Mouse (Mus musculus): Measurements from ENCODE around the gene 4930572O03Rik. TPM values are rescaled to one million over a fixed set of nuclear protein-coding genes. Genes with fewer than 3 reads are reported as not detected.
"Not testable (repeated sequence)": the region's sequence is repeated elsewhere in the genome, so short reads cannot be mapped to it uniquely, and the experiment has no call there.

4930572O03Rik gene
- polyA plus RNA-seq, 1 experiment from 2014 or later = not detected

GRCm38 (mm10) chr5:15677750-15678149 lies 20.9 kb upstream of the 4930572O03Rik start:
- DNase-seq = not testable (repeated sequence)

GRCm38 (mm10) chr5:15674429-15675244 lies 17.8 kb upstream of the 4930572O03Rik start:
- not testable (repeated sequence) for H3K4me1 ChIP-seq (replicated peaks); H3K4me3 ChIP-seq (replicated peaks); ATAC-seq (ENCODE audit: low read depth); H3K9ac ChIP-seq; H3K36me3 ChIP-seq; H3K27ac ChIP-seq; H3K27me3 ChIP-seq; H3K4me2 ChIP-seq; DNase-seq
- peaks cover 16% of the 10 kb centered on the region; the same call in 1 of the 2 replicates for H3K9me3 ChIP-seq (replicated peaks)
- WGBS (ENCODE audit: insufficient replicate concordance) = 70% methylated on average over 5 of the region's 8 CpGs

More at GRCm38 (mm10) chr5:15677750-15678149, 20.9 kb upstream of the 4930572O03Rik start:
- H3K4me2 ChIP-seq; H3K27me3 ChIP-seq; H3K36me3 ChIP-seq; H3K9ac ChIP-seq; H3K4me1 ChIP-seq (replicated peaks); ATAC-seq (ENCODE audit: low read depth); H3K27ac ChIP-seq; H3K4me3 ChIP-seq (replicated peaks): not testable (repeated sequence)
- 71% methylated on average over 4 of the region's 4 CpGs for WGBS (ENCODE audit: insufficient replicate concordance)
- H3K9me3 ChIP-seq (replicated peaks) = peaks cover 16% of the 10 kb centered on the region

- not testable (repeated sequence) for H3K4me3 ChIP-seq (replicated peaks); H3K4me1 ChIP-seq (replicated peaks); ATAC-seq (ENCODE audit: low read depth); H3K27me3 ChIP-seq; H3K36me3 ChIP-seq; H3K9ac ChIP-seq; H3K27ac ChIP-seq; DNase-seq; H3K4me2 ChIP-seq
- peaks cover 13% of the 10 kb centered on the region; the same call in 1 of the 2 replicates for H3K9me3 ChIP-seq (replicated peaks)
- WGBS (ENCODE audit: insufficient replicate concordance) = 57% methylated on average over 2 of the region's 2 CpGs
Observed at GRCm38 (mm10) chr5:15673989-15674388, 17.1 kb upstream of the 4930572O03Rik start.

- H3K36me3 ChIP-seq; H3K4me1 ChIP-seq (replicated peaks); H3K9ac ChIP-seq; ATAC-seq (ENCODE audit: low read depth); H3K9me3 ChIP-seq (replicated peaks); H3K4me2 ChIP-seq; H3K4me3 ChIP-seq (replicated peaks); DNase-seq; H3K27me3 ChIP-seq; H3K27ac ChIP-seq: not testable (repeated sequence)
- WGBS (ENCODE audit: insufficient replicate concordance) = 72% methylated on average over 9 of the region's 18 CpGs
Observed at GRCm38 (mm10) chr5:15670789-15671188, 13.9 kb upstream of the 4930572O03Rik start.

- not testable (repeated sequence) for ATAC-seq (ENCODE audit: low read depth); H3K9ac ChIP-seq; DNase-seq; H3K36me3 ChIP-seq; H3K4me2 ChIP-seq; H3K9me3 ChIP-seq (replicated peaks); H3K4me3 ChIP-seq (replicated peaks); H3K4me1 ChIP-seq (replicated peaks); H3K27ac ChIP-seq; H3K27me3 ChIP-seq
- WGBS (ENCODE audit: insufficient replicate concordance) = 53% methylated on average over 7 of the region's 7 CpGs
Observed at GRCm38 (mm10) chr5:15663847-15664246, 7.0 kb upstream of the 4930572O03Rik start.

- H3K27ac ChIP-seq; H3K4me1 ChIP-seq (replicated peaks); H3K27me3 ChIP-seq; H3K9ac ChIP-seq; DNase-seq; H3K4me3 ChIP-seq (replicated peaks); H3K9me3 ChIP-seq (replicated peaks); H3K36me3 ChIP-seq; ATAC-seq (ENCODE audit: low read depth); H3K4me2 ChIP-seq: not testable (repeated sequence)
- 58% methylated on average over 2 of the region's 2 CpGs for WGBS (ENCODE audit: insufficient replicate concordance)
Observed at GRCm38 (mm10) chr5:15652334-15652733, 4.5 kb downstream of the 4930572O03Rik start.

GRCm38 (mm10) chr5:15645707-15646106 lies 11.2 kb downstream of the 4930572O03Rik start:
- H3K27ac ChIP-seq; H3K4me1 ChIP-seq (replicated peaks); H3K9me3 ChIP-seq (replicated peaks); DNase-seq; H3K36me3 ChIP-seq; H3K9ac ChIP-seq; H3K4me3 ChIP-seq (replicated peaks); H3K4me2 ChIP-seq; H3K27me3 ChIP-seq; ATAC-seq (ENCODE audit: low read depth): not testable (repeated sequence)
- 17% methylated on average over 6 of the region's 6 CpGs for WGBS (ENCODE audit: insufficient replicate concordance)

- not testable (repeated sequence) for DNase-seq; H3K4me2 ChIP-seq; H3K9me3 ChIP-seq (replicated peaks); H3K4me1 ChIP-seq (replicated peaks); H3K4me3 ChIP-seq (replicated peaks); ATAC-seq (ENCODE audit: low read depth); H3K27ac ChIP-seq; H3K9ac ChIP-seq; H3K27me3 ChIP-seq; H3K36me3 ChIP-seq
- 43% methylated on average over 2 of the region's 2 CpGs for WGBS (ENCODE audit: insufficient replicate concordance)
Observed at GRCm38 (mm10) chr5:15637637-15638036, 19.2 kb downstream of the 4930572O03Rik start.

GRCm38 (mm10) chr5:15630068-15630467 lies 26.8 kb downstream of the 4930572O03Rik start:
- H3K4me2 ChIP-seq; H3K9me3 ChIP-seq (replicated peaks); ATAC-seq (ENCODE audit: low read depth); H3K9ac ChIP-seq; H3K4me3 ChIP-seq (replicated peaks); H3K27me3 ChIP-seq; H3K27ac ChIP-seq; H3K4me1 ChIP-seq (replicated peaks); DNase-seq; H3K36me3 ChIP-seq: not testable (repeated sequence)
- 22% methylated on average over 5 of the region's 5 CpGs for WGBS (ENCODE audit: insufficient replicate concordance)

GRCm38 (mm10) chr5:15628136-15628535 lies 28.7 kb downstream of the 4930572O03Rik start:
- H3K27ac ChIP-seq; DNase-seq; H3K9ac ChIP-seq; H3K27me3 ChIP-seq; H3K9me3 ChIP-seq (replicated peaks); H3K36me3 ChIP-seq; H3K4me2 ChIP-seq; ATAC-seq (ENCODE audit: low read depth); H3K4me1 ChIP-seq (replicated peaks); H3K4me3 ChIP-seq (replicated peaks): not testable (repeated sequence)
- 18% methylated on average over 1 of the region's 1 CpGs for WGBS (ENCODE audit: insufficient replicate concordance)

GRCm38 (mm10) chr5:15618764-15619163 lies 38.1 kb downstream of the 4930572O03Rik start, which contains the start of gene Speer4d:
Gene Speer4d (plus strand): TSS chr5:15619064.
- not testable (repeated sequence) for ATAC-seq (ENCODE audit: low read depth); H3K4me2 ChIP-seq; H3K27me3 ChIP-seq; H3K9ac ChIP-seq; H3K36me3 ChIP-seq; H3K9me3 ChIP-seq (replicated peaks); H3K4me3 ChIP-seq (replicated peaks); H3K27ac ChIP-seq; DNase-seq; H3K4me1 ChIP-seq (replicated peaks)
- 33% methylated on average over 1 of the region's 1 CpGs for WGBS (ENCODE audit: insufficient replicate concordance)

- not testable (repeated sequence) for H3K4me2 ChIP-seq; H3K4me1 ChIP-seq (replicated peaks); H3K27me3 ChIP-seq; H3K27ac ChIP-seq; ATAC-seq (ENCODE audit: low read depth); H3K4me3 ChIP-seq (replicated peaks); H3K9ac ChIP-seq; H3K9me3 ChIP-seq (replicated peaks); H3K36me3 ChIP-seq; DNase-seq
- 49% methylated on average over 3 of the region's 3 CpGs for WGBS (ENCODE audit: insufficient replicate concordance)
Observed at GRCm38 (mm10) chr5:15616195-15616594, 40.7 kb downstream of the 4930572O03Rik start.
